Mouse (Mus musculus): ENCODE data around the gene Fam78b. TPM values are rescaled to one million over a fixed set of nuclear protein-coding genes. Genes with fewer than 3 reads are reported as not detected.

Gene Fam78b
- polyA plus RNA-seq, 1 experiment from 2014 or later = 0.79 TPM

DNA sequence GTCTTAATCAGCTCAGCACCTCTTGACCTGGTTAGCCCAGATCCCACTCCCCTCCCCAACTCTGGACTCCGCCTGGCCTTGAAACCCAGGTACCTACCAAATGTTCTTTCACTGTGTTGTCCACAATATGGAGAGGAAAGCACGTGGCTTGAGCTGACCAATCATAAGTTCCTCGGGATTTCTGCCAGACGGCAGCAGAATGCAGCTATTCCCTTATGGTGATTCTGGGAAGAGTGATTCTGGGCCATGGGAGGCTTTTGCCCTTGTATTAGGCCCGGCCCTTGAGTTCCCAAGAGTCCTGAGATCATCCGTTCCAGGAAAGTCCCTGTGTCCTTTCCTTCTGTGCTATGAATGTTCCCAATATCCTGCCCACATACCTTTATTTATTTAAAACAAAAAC is 41.3 kb downstream of the Fam78b start:
- H3K9me3 ChIP-seq (replicated peaks) = no peaks in the 10 kb centered on the region
- no peak for ATAC-seq (replicated peaks; ENCODE audit: low FRiP score)
- H3K36me3 ChIP-seq = no peaks in the 10 kb centered on the region
- H3K27ac ChIP-seq = no peak overlapping the region
- H3K27me3 ChIP-seq = no peaks in the 10 kb centered on the region
- H3K4me3 ChIP-seq (replicated peaks) = no peak overlapping the region
- 86% methylated on average over 6 of the region's 6 CpGs for WGBS
- H3K4me2 ChIP-seq = no peak overlapping the region
- peaks cover 10% of the 10 kb centered on the region for H3K4me1 ChIP-seq
- H3K9ac ChIP-seq = no peak overlapping the region

DNA sequence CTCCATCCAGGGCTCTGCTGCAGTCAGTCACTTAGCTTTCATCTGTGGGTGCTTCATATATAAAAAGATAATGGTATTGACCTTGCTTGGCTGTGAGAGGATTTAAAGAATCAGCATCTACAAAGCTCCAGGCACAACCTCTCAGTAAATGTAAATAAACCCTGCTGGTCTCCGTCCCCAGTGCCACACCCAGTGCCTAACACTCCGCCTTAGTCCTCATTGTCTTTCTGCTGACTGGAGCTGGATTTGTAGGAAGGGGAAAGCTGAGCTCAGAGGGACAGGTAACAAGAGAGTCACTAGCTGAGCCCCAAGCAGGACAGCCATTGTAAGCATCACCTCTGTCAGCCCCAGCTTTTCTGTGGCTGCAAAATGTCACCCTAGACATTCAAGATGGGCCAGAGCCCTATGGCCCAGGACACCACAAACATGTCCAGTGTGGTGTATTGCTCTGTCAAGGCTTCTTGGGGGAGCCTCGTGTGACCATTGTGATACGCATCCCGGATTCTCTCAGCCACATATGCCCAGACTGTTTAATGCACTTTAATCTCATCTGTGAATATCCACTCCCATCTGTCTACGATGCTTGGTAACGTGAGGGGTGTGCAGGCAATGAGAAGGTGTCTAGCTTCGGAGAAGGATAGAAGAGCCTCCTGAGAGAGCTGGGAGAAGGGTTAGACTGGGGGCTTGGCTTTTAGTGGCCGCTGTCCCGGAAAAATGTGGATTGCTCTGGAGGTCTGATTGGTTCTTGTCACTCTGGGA is 45.1 kb downstream of the Fam78b start:
- H3K9ac ChIP-seq = no peak overlapping the region
- H3K4me1 ChIP-seq = 0 out of 2 replicates have a peak, but pooled peaks cover 8% of the 10 kb centered on the region
- ATAC-seq (replicated peaks; ENCODE audit: low FRiP score) = no peak
- H3K4me3 ChIP-seq (replicated peaks) = no peak overlapping the region
- H3K27me3 ChIP-seq = no peaks in the 10 kb centered on the region
- no peaks in the 10 kb centered on the region for H3K36me3 ChIP-seq
- H3K9me3 ChIP-seq (replicated peaks) = no peaks in the 10 kb centered on the region
- H3K27ac ChIP-seq = no peak overlapping the region
- 58% methylated on average over 10 of the region's 10 CpGs for WGBS
- H3K4me2 ChIP-seq = no peak overlapping the region

GRCm38 (mm10) chr1:167050859-167051258 is 49.6 kb downstream of the Fam78b start:
- Histone ChIP-seq H3K4me3 (replicated peaks) (no peak overlapping the region), H3K4me1 (0 out of 2 replicates have a peak, but pooled peaks cover 8% of the 10 kb centered on the region), H3K9me3 (replicated peaks) (no peaks in the 10 kb centered on the region), H3K9ac (no peak overlapping the region), H3K27me3 (no peaks in the 10 kb centered on the region), H3K36me3 (no peaks in the 10 kb centered on the region), H3K27ac (no peak overlapping the region), H3K4me2 (no peak overlapping the region)
- 90% methylated on average over 3 of the region's 3 CpGs for WGBS
- no peak for ATAC-seq (replicated peaks; ENCODE audit: low FRiP score)

DNA sequence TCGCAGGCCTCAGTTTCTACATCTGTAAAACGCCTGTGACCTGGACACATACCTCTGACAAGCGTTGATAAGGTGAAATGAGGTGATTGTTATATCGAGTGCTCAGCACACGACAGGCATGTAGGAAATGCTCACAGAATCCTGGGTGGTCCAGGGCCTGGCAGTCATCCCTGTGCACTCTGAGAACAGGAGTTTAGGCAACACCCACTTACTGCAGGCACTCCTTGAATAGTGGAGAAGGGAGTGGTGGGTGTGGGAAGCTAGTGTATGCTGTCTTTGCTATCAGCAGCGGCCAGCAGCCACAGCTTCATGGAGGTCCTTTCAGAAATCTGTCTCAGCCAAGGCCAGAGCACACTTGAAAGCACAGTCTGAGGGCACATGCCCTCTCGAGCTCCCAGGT is 52.8 kb downstream of the Fam78b start:
- no peaks in the 10 kb centered on the region for H3K9me3 ChIP-seq (replicated peaks)
- H3K27ac ChIP-seq = no peak overlapping the region
- H3K4me2 ChIP-seq = no peak overlapping the region
- H3K9ac ChIP-seq = no peak overlapping the region
- 0 out of 2 replicates have a peak, but pooled peaks cover 7% of the 10 kb centered on the region for H3K4me1 ChIP-seq
- WGBS = 74% methylated on average over 7 of the region's 7 CpGs
- no peak overlapping the region for H3K4me3 ChIP-seq (replicated peaks)
- H3K27me3 ChIP-seq = no peaks in the 10 kb centered on the region
- no peaks in the 10 kb centered on the region for H3K36me3 ChIP-seq
- ATAC-seq (replicated peaks; ENCODE audit: low FRiP score) = no peak

DNA sequence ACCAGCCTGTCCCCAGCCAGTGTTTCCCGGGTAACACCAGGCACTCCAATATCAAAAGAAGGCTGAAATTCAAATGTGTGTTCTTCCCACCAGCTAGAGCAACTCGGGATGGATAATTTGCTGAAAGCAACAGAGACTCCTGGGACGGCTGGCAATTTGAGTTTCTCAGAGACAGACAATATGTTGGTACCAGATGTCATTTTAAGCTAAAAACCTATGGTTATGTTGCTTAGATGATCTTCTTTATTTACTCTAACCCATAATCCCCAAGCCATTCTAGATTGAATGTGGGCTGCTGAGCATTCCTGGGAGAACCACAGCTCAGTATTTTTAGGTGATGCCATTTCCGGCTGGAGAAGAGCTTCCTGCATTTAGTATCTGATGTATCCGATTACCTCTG is 56.3 kb downstream of the Fam78b start:
- Histone ChIP-seq H3K9me3 (replicated peaks) (no peaks in the 10 kb centered on the region), H3K27ac (no peak overlapping the region), H3K27me3 (no peaks in the 10 kb centered on the region), H3K9ac (no peak overlapping the region), H3K4me2 (no peak overlapping the region), H3K4me3 (replicated peaks) (no peak overlapping the region), H3K4me1 (no peaks in the 10 kb centered on the region), H3K36me3 (no peaks in the 10 kb centered on the region)
- ATAC-seq (replicated peaks; ENCODE audit: low FRiP score) = no peak
- WGBS = 70% methylated on average over 5 of the region's 5 CpGs

- Histone ChIP-seq H3K27ac (no peak overlapping the region), H3K9ac (no peak overlapping the region), H3K4me3 (replicated peaks) (no peak overlapping the region), H3K27me3 (no peaks in the 10 kb centered on the region), H3K9me3 (replicated peaks) (no peaks in the 10 kb centered on the region), H3K36me3 (no peaks in the 10 kb centered on the region), H3K4me1 (no peaks in the 10 kb centered on the region), H3K4me2 (no peak overlapping the region)
- 62% methylated on average over 9 of the region's 9 CpGs for WGBS
- no peak for ATAC-seq (replicated peaks; ENCODE audit: low FRiP score)
Observed at GRCm38 (mm10) chr1:167059550-167060285, 58.5 kb downstream of the Fam78b start.

DNA sequence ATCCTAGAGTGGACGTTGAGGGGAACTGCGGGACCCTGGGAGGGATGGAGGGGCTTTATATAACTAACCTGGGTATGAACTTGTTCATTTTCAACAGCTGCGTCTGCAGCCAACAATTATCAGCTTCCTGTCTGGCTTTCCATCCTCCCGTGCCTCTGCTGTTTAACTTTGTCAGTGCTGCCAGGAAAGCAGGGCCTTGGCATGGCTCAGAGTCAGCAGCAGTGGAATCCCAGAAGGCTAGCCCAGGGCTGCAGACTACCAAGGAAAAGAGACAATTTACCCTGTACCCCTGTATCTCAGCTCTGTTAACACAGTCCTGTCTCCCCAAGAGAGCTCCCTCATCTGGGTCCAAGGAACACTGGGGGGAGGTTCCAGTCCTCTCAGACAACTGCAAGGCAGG is 62.8 kb downstream of the Fam78b start:
- 55% methylated on average over 4 of the region's 4 CpGs for WGBS
- Histone ChIP-seq H3K9me3 (replicated peaks) (no peaks in the 10 kb centered on the region), H3K27me3 (no peaks in the 10 kb centered on the region), H3K4me2 (no peak overlapping the region), H3K4me3 (replicated peaks) (no peak overlapping the region), H3K27ac (no peak overlapping the region), H3K9ac (no peak overlapping the region), H3K36me3 (no peaks in the 10 kb centered on the region), H3K4me1 (no peaks in the 10 kb centered on the region)
- no peak for ATAC-seq (replicated peaks; ENCODE audit: low FRiP score)

- H3K36me3 ChIP-seq = no peaks in the 10 kb centered on the region
- no peak overlapping the region for H3K4me3 ChIP-seq (replicated peaks)
- H3K9me3 ChIP-seq (replicated peaks) = no peaks in the 10 kb centered on the region
- H3K27me3 ChIP-seq = no peaks in the 10 kb centered on the region
- 37% methylated on average over 4 of the region's 4 CpGs for WGBS
- no peak overlapping the region for H3K27ac ChIP-seq
- no peak overlapping the region for H3K4me2 ChIP-seq
- no peak for ATAC-seq (replicated peaks; ENCODE audit: low FRiP score)
- H3K9ac ChIP-seq = no peak overlapping the region
- H3K4me1 ChIP-seq = no peaks in the 10 kb centered on the region
Observed at GRCm38 (mm10) chr1:167065541-167065940, 64.3 kb downstream of the Fam78b start.

DNA sequence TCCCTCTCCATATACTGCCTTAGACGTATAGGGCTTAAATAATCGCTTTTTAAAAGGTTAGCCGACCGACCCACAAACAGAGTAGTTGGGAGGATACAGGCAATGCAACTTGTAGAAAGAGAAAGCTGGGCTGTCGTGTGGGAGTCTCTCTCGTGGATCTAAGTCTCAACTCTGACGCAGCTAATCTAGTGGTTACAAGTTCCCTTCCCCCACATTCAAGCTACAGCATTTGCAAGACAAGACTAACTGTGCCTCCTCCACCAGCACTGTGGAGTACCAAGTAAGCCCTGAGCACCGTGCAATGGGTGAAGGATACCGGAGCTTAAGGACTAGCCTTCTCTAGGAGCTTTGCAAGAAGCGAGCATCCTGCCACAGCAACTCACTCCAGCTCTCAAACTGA is 64.8 kb downstream of the Fam78b start:
- WGBS = 51% methylated on average over 10 of the region's 10 CpGs
- no peak overlapping the region for H3K4me3 ChIP-seq (replicated peaks)
- H3K9me3 ChIP-seq (replicated peaks) = no peaks in the 10 kb centered on the region
- H3K36me3 ChIP-seq = no peaks in the 10 kb centered on the region
- no peak overlapping the region for H3K9ac ChIP-seq
- no peaks in the 10 kb centered on the region for H3K4me1 ChIP-seq
- no peak overlapping the region for H3K27ac ChIP-seq
- no peak for ATAC-seq (replicated peaks; ENCODE audit: low FRiP score)
- H3K4me2 ChIP-seq = no peak overlapping the region
- no peaks in the 10 kb centered on the region for H3K27me3 ChIP-seq

DNA sequence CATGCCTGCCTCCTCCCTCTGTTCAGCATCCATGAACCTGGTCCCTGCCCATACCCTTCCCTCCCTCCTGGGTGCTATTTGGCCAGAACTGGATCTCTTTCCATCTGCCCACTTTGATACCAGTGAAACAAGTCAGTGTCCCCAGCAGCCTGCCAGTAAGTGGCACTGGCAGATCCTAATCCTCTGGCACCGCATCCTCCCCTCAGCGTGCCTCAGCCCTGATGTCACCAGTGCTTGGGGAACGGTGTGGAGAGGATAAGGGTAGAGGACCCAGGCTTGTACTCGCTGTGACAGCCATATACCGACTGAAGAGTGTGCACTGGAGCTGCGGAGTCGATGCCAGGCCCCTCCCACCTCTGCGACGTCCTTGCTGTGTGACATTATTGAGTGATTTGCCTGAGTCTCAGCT is 65.7 kb downstream of the Fam78b start:
- Histone ChIP-seq H3K9me3 (replicated peaks) (no peaks in the 10 kb centered on the region), H3K9ac (no peak overlapping the region), H3K4me2 (no peak overlapping the region), H3K27me3 (no peaks in the 10 kb centered on the region), H3K4me3 (replicated peaks) (no peak overlapping the region), H3K27ac (no peak overlapping the region), H3K4me1 (no peaks in the 10 kb centered on the region), H3K36me3 (no peaks in the 10 kb centered on the region)
- ATAC-seq (replicated peaks; ENCODE audit: low FRiP score) = no peak
- WGBS = 75% methylated on average over 9 of the region's 9 CpGs

- no peak overlapping the region for H3K4me2 ChIP-seq
- H3K9ac ChIP-seq = no peak overlapping the region
- no peak overlapping the region for H3K4me3 ChIP-seq (replicated peaks)
- H3K36me3 ChIP-seq = no peaks in the 10 kb centered on the region
- 59% methylated on average over 9 of the region's 9 CpGs for WGBS
- no peak overlapping the region for H3K27ac ChIP-seq
- ATAC-seq (replicated peaks; ENCODE audit: low FRiP score) = no peak
- no peaks in the 10 kb centered on the region for H3K4me1 ChIP-seq
- H3K27me3 ChIP-seq = no peaks in the 10 kb centered on the region
- H3K9me3 ChIP-seq (replicated peaks) = no peaks in the 10 kb centered on the region
Observed at GRCm38 (mm10) chr1:167069741-167070140, 68.5 kb downstream of the Fam78b start.

GRCm38 (mm10) chr1:167070306-167070705 is 69.1 kb downstream of the Fam78b start:
- Histone ChIP-seq H3K9me3 (replicated peaks) (no peaks in the 10 kb centered on the region), H3K27ac (no peak overlapping the region), H3K9ac (no peak overlapping the region), H3K4me1 (no peaks in the 10 kb centered on the region), H3K4me3 (replicated peaks) (no peak overlapping the region), H3K27me3 (no peaks in the 10 kb centered on the region), H3K4me2 (no peak overlapping the region), H3K36me3 (no peaks in the 10 kb centered on the region)
- no peak for ATAC-seq (replicated peaks; ENCODE audit: low FRiP score)
- WGBS = 77% methylated on average over 6 of the region's 6 CpGs

Measured in kidney, embryonic 15.5 days (tissue).